Mouse (Mus musculus) gastrocnemius, postnatal 14 days (tissue): ENCODE measurements around the gene Krt20. TPM values are rescaled to one million over a fixed set of nuclear protein-coding genes. Genes with fewer than 3 reads are reported as not detected.

Experiments used
- total RNA-seq, 2 experiments: library from RNA; stranded (reverse); gene quantifications; 2 replicates each; pipeline ENCODE4 v1.2.3; 2021

The Krt20 gene
- total RNA-seq, 2 experiments from 2014 or later, result 0.27 TPM

Other genes starting within 250 kb of the Krt20 start
- 10 to 100 TPM; 35.8 to 45.7 TPM for gene Smarce1, start 207.1 kb downstream of the Krt20 start, total RNA-seq
- gene Krt222, start 194.1 kb downstream of the Krt20 start, total RNA-seq, result 10 to 100 TPM in 1 of 2 experiments, 1 to 10 TPM in 1; 8.9 to 11.4 TPM
- not detected for gene Krt24, start 152.9 kb downstream of the Krt20 start, total RNA-seq
- not detected for gene Krt25, start 115.2 kb downstream of the Krt20 start, total RNA-seq
- gene Krt26, start 100.2 kb downstream of the Krt20 start, total RNA-seq, result not detected
- gene Krt27, start 87.0 kb downstream of the Krt20 start, total RNA-seq, result not detected
- gene Krt28, start 63.2 kb downstream of the Krt20 start, total RNA-seq, result not detected
- 1 to 10 TPM; 4.5 to 5.7 TPM for gene Krt10, start 48.8 kb downstream of the Krt20 start, total RNA-seq
- gene Krt12, start 15.9 kb downstream of the Krt20 start, total RNA-seq, result not detected
- not detected for gene Krt23, start 55.0 kb upstream of the Krt20 start, total RNA-seq
- gene Krt39, start 83.2 kb upstream of the Krt20 start, total RNA-seq, result not detected
- not detected for gene Krt40, start 105.0 kb upstream of the Krt20 start, total RNA-seq
- not detected for gene Krtap3-3, start 112.7 kb upstream of the Krt20 start, total RNA-seq
- gene Krtap3-2, start 118.7 kb upstream of the Krt20 start, total RNA-seq, result not detected
- gene Gm11939, start 121.3 kb upstream of the Krt20 start, total RNA-seq, result not detected
- gene Krtap3-1, start 128.5 kb upstream of the Krt20 start, total RNA-seq, result not detected
- not detected for gene Krtap1-5, start 142.9 kb upstream of the Krt20 start, total RNA-seq
- not detected for gene Krtap1-4, start 145.5 kb upstream of the Krt20 start, total RNA-seq
- gene Krtap1-3, start 153.2 kb upstream of the Krt20 start, total RNA-seq, result not detected
- gene Krtap9-3, start 160.0 kb upstream of the Krt20 start, total RNA-seq, result not detected
- gene Gm11938, start 165.2 kb upstream of the Krt20 start, total RNA-seq, result not detected
- gene Gm11937, start 172.0 kb upstream of the Krt20 start, total RNA-seq, result not detected
- gene Krtap2-4, start 176.7 kb upstream of the Krt20 start, total RNA-seq, result not detected
- gene Gm11562, start 182.3 kb upstream of the Krt20 start, total RNA-seq, result not detected
- gene Krtap4-1, start 190.1 kb upstream of the Krt20 start, total RNA-seq, result not detected
- not detected for gene Krtap4-2, start 196.9 kb upstream of the Krt20 start, total RNA-seq
- gene Krtap4-7, start 205.9 kb upstream of the Krt20 start, total RNA-seq, result not detected
- gene Gm11555, start 212.1 kb upstream of the Krt20 start, total RNA-seq, result not detected
- not detected for gene Gm11563, start 220.8 kb upstream of the Krt20 start, total RNA-seq
- not detected for gene Krtap4-6, start 227.8 kb upstream of the Krt20 start, total RNA-seq